Mouse (Mus musculus) megakaryocyte, embryonic 14.5 days (primary cell): Measurements from ENCODE around the gene Alox5.

Experiments used
- FLI1 ChIP-seq: IDR thresholded peaks from 2 replicates; pipeline ENCODE4 v1.6.1; 2012; ENCODE audit warnings: low read length, inconsistent platforms, mixed read lengths
- GATA1 ChIP-seq: IDR thresholded peaks from 3 replicates; pipeline ENCODE4 v1.6.1; 2012; ENCODE audit warnings: mixed read lengths, low read length, inconsistent platforms, borderline replicate concordance

DNA sequence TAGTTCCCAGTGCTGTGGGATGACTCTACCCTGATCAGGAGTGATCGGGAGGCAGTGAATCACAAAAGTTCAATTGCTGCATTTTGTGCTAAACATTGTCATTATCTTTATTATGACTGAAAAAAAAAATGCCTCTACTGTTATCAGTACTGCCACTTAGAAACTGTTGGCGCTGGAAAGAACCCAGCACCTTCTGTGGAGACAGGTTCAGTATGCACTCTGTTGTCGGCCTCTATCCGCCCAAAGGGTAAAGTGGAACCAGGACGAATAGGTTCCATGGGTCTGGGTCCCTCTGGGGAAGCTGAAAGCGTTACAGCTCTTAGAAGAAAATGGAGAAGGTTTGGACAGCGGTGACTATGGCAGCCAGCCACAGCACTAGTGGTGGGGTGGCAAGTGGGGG is 82.1 kb downstream of the Alox5 start:
- TF ChIP-seq GATA1 (no peak), FLI1 (no peak)
